Mouse (Mus musculus) lung, adult 2 months (tissue): ENCODE measurements around the gene Selenok.

Source experiments
- CTCF ChIP-seq: fragments of 200-500 bp; IDR thresholded peaks from 2 replicates; pipeline ENCODE4 v1.5.1; 2011; ENCODE audit warnings: mild to moderate bottlenecking, low read length, control low read depth; ENCODE audit not compliant: insufficient read depth
- POLR2A ChIP-seq: fragments of 200-500 bp; IDR thresholded peaks from 2 replicates; pipeline ENCODE4 v1.6.1; 2011; ENCODE audit warnings: low read depth, mild to moderate bottlenecking, control low read depth, low read length, borderline replicate concordance; ENCODE audit errors: extremely low read depth

GRCm38 (mm10) chr14:30022471-30022870, 54.4 kb downstream of the Selenok start:
- TF ChIP-seq POLR2A (no peak), CTCF (no peak)
